Mouse (Mus musculus): Measurements from ENCODE around the gene Fyb. TPM values are rescaled to one million over a fixed set of nuclear protein-coding genes. Genes with fewer than 3 reads are reported as not detected.

The Fyb gene
- polyA plus RNA-seq, 1 experiment from 2014 or later, result 2.9 TPM

DNA sequence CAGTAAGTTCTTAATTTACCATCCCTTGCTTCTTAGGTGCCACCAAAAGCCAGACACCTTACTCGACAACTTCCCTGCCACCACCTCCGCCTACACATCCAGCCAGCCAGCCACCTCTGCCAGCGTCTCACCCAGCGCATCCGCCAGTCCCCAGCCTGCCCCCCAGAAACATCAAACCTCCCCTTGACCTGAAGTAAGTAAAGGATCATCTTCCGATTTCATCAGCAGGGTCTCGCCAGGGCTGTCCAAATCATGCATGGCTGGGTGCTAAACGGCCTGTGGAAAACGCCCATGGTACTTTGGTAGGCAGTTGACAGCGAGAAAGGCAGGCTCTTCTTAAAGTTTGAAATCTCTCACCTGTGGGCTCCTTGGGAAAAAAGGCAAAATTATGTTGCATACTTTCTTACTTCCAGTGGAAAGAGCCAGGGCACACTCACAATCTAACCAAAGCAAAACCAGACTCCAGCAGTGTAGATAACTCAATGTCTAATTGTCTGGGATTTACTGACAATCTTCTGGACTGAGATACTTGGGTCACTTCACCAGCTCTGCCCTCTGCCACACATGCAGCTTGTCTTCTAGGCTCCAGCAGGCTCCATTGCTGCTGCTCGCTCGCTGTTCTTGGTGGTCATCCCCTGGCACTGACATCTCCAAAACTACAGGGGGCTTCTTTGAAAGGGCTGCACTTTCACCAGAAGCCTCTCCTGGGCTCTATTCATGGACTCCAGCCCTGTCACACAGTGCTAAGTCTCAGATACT is 97.1 kb downstream of the Fyb start:
- WGBS, result 91% methylated on average over 12 of the region's 12 CpGs
- Histone ChIP-seq H3K27ac (no peak overlapping the region), H3K27me3 (ENCODE audit: low read depth, poor library complexity, severe bottlenecking) (no peaks in the 10 kb centered on the region), H3K9me3 (replicated peaks) (no peaks in the 10 kb centered on the region), H3K36me3 (no peaks in the 10 kb centered on the region), H3K4me3 (no peak overlapping the region), H3K4me1 (peaks cover 4% of the 10 kb centered on the region)
- DNase-seq (ENCODE audit: low spot score), result no peak

GRCm38 (mm10) chr15:6622512-6622911 is 99.9 kb downstream of the Fyb start:
- Histone ChIP-seq H3K4me1 (peaks cover 13% of the 10 kb centered on the region), H3K4me3 (no peak overlapping the region), H3K27me3 (ENCODE audit: low read depth, poor library complexity, severe bottlenecking) (0 out of 2 replicates have a peak, but pooled peaks cover 4% of the 10 kb centered on the region), H3K9me3 (replicated peaks) (no peaks in the 10 kb centered on the region), H3K36me3 (no peaks in the 10 kb centered on the region), H3K27ac (no peak overlapping the region)
- WGBS, result 9% methylated on average over 5 of the region's 5 CpGs
- DNase-seq (ENCODE audit: low spot score), result peak; percentile 86

DNA sequence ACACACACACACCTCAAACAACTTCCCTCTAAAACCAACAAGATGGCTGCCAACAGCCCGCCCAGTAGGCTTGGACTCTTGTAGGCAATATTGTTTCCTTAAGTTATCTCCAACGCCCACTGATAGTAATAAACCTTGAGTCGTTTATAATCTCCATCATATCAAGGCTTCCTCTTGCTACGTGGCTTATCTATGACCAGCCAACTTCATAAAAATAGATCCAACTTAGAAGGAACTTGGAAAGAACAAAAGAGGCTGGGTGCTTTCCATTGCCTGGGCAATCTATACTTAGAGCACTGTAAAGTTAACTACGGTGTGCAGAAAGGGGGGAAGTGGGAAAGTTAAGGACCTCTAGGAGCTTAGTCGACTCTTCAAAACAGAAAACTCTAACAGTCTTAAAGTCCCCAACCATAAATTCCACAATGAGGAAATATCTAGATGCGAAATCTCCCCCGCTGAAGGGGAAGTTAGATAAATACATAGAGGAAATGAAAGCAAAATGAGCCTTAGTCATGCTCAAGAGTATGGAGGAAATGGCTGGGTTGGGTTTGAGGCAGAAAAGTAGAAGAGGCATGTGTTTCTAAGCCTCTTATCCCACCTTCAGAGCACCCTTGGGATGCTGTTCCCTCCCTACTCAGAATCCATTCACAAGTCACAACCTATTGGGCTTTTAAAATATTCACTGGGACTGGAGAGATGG is 101.0 kb downstream of the Fyb start:
- H3K4me3 ChIP-seq, result no peak overlapping the region
- WGBS, result 88% methylated on average over 8 of the region's 8 CpGs
- H3K4me1 ChIP-seq, result peaks cover 13% of the 10 kb centered on the region
- H3K27ac ChIP-seq, result no peak overlapping the region
- no peaks in the 10 kb centered on the region for H3K9me3 ChIP-seq (replicated peaks)
- DNase-seq (ENCODE audit: low spot score), result no peak
- no peaks in the 10 kb centered on the region for H3K36me3 ChIP-seq
- 0 out of 2 replicates have a peak, but pooled peaks cover 4% of the 10 kb centered on the region for H3K27me3 ChIP-seq (ENCODE audit: low read depth, poor library complexity, severe bottlenecking)

DNA sequence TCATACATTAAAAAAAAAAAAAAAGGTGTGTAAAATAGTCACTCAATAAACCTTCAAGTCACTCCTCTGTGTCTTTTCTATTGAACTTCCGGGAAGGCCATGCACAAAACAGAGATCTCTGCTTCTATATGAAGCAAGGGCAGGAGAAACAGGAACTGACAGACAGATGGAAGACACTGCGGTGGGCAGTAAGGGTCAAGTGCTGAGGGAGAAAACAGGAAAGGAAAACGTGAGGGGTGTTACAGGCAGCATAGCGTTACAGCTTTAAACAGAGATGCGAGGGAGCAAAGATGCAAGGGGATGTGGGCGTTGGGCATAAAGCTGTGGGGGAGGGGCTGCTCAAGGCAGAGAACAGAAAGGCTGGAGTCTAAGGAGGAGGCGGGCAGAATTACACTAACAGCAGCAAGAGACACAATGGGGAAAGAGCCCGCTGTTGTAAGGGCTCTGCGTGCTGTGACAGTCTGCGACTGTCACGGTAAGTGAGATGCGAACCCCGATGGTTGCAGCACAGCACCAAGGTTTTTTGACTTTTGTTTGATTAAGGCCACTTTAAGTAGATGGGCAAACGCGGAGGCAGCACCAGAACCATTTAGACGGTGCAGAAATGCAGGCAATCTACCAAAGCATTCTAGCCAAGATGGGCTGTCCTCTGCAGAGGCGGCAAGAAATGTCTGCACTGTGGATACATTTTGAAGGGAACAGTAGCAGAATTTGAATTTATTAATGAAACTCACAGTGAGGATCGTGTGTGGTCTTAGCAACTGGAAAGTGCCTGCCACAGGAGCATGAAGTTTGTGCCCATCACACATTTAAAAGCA is 101.9 kb downstream of the Fyb start:
- Histone ChIP-seq H3K27ac (no peak overlapping the region), H3K4me1 (peaks cover 13% of the 10 kb centered on the region)
- 22% methylated on average over 18 of the region's 18 CpGs for WGBS

DNA sequence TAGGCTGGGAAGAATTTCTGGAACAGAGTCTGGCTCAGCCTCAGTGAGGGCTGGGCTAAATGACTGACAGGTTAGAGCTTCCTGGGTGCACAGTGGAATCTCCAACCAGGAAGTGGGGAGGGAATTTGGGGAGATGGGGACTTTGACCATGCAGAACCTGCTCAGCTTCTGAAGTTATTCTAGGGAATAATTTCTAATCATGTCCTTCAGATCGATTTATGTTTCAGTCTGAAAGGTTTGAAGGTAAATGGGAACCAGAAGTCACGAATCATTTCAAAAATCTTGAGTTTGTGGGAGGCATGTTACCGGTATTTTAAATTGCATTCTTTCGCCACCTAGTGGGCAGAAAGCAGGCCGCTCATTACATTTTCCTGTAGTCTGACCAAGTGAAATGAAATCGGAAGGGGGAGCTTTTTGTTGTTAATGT is 103.0 kb downstream of the Fyb start:
- WGBS, result 13% methylated on average over 6 of the region's 6 CpGs
- no peak overlapping the region for H3K4me3 ChIP-seq
- peaks cover 13% of the 10 kb centered on the region for H3K4me1 ChIP-seq
- H3K36me3 ChIP-seq, result no peaks in the 10 kb centered on the region
- no peak overlapping the region for H3K27ac ChIP-seq
- H3K9me3 ChIP-seq (replicated peaks), result no peaks in the 10 kb centered on the region
- 0 out of 2 replicates have a peak, but pooled peaks cover 4% of the 10 kb centered on the region for H3K27me3 ChIP-seq (ENCODE audit: low read depth, poor library complexity, severe bottlenecking)
- DNase-seq (ENCODE audit: low spot score), result peak; percentile 46

More for the DNA sequence above, 101.9 kb downstream of the Fyb start:
- DNase-seq (ENCODE audit: low spot score), result peak; percentile 35
- 0 out of 2 replicates have a peak, but pooled peaks cover 4% of the 10 kb centered on the region for H3K27me3 ChIP-seq (ENCODE audit: low read depth, poor library complexity, severe bottlenecking)
- H3K9me3 ChIP-seq (replicated peaks), result no peaks in the 10 kb centered on the region
- no peaks in the 10 kb centered on the region for H3K36me3 ChIP-seq
- peak overlapping the region; percentile 38 for H3K4me3 ChIP-seq

- H3K4me3 ChIP-seq, result no peak overlapping the region
- H3K4me1 ChIP-seq, result peaks cover 13% of the 10 kb centered on the region
- H3K36me3 ChIP-seq, result no peaks in the 10 kb centered on the region
- no peaks in the 10 kb centered on the region for H3K9me3 ChIP-seq (replicated peaks)
- 79% methylated on average over 5 of the region's 5 CpGs for WGBS
- DNase-seq (ENCODE audit: low spot score), result no peak
- H3K27ac ChIP-seq, result no peak overlapping the region
- 0 out of 2 replicates have a peak, but pooled peaks cover 4% of the 10 kb centered on the region for H3K27me3 ChIP-seq (ENCODE audit: low read depth, poor library complexity, severe bottlenecking)
Measured at GRCm38 (mm10) chr15:6626123-6626522, 103.5 kb downstream of the Fyb start.

DNA sequence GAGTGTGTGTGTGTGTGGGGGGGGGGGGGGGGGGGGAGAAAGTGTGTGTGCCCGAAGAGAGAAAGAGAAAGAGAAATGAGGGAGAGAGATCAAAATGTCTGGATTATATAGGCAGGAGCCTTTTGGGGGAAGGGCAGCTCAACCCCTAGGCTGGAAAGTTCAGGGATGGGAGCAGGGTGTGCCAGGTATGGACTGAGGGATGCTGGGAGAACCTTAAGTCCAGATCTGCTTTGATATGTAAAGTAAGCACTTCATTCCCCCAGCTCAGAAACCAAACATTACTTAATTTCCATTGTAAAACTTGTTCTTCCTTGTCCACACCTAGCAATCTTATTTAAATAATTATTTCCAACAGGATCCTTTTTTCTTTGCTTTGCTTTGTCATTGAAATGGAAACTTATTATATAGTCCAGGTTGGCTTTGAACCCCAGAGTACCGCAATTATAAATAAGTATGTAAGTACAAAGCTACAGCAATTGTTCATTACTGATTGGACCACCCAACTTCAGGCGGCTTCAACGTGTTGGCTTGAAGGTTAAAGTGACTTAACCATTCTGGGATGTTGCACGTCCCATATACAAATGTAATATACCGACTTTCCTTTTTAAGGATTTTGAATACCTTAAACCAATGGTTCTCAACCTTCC is 105.9 kb downstream of the Fyb start:
- Histone ChIP-seq H3K4me1 (peaks cover 13% of the 10 kb centered on the region), H3K27ac (no peak overlapping the region), H3K9me3 (replicated peaks) (no peaks in the 10 kb centered on the region), H3K36me3 (no peaks in the 10 kb centered on the region), H3K27me3 (ENCODE audit: low read depth, poor library complexity, severe bottlenecking) (0 out of 2 replicates have a peak, but pooled peaks cover 4% of the 10 kb centered on the region), H3K4me3 (no peak overlapping the region)
- WGBS, result 95% methylated on average over 5 of the region's 6 CpGs
- no peak for DNase-seq (ENCODE audit: low spot score)

GRCm38 (mm10) chr15:6629174-6629573 is 106.5 kb downstream of the Fyb start:
- H3K27ac ChIP-seq, result no peak overlapping the region
- no peak overlapping the region for H3K4me3 ChIP-seq
- no peaks in the 10 kb centered on the region for H3K9me3 ChIP-seq (replicated peaks)
- H3K27me3 ChIP-seq (ENCODE audit: low read depth, poor library complexity, severe bottlenecking), result 0 out of 2 replicates have a peak, but pooled peaks cover 4% of the 10 kb centered on the region
- no peak for DNase-seq (ENCODE audit: low spot score)
- peaks cover 13% of the 10 kb centered on the region for H3K4me1 ChIP-seq
- 82% methylated on average over 4 of the region's 4 CpGs for WGBS
- no peaks in the 10 kb centered on the region for H3K36me3 ChIP-seq

- WGBS, result 84% methylated on average over 3 of the region's 3 CpGs
- Histone ChIP-seq H3K4me1 (no peaks in the 10 kb centered on the region), H3K4me3 (no peak overlapping the region), H3K36me3 (no peaks in the 10 kb centered on the region), H3K27me3 (ENCODE audit: low read depth, poor library complexity, severe bottlenecking) (no peaks in the 10 kb centered on the region), H3K9me3 (replicated peaks) (no peaks in the 10 kb centered on the region), H3K27ac (no peak overlapping the region)
- DNase-seq (ENCODE audit: low spot score), result no peak
Measured at GRCm38 (mm10) chr15:6635405-6635804, 112.8 kb downstream of the Fyb start.

DNA sequence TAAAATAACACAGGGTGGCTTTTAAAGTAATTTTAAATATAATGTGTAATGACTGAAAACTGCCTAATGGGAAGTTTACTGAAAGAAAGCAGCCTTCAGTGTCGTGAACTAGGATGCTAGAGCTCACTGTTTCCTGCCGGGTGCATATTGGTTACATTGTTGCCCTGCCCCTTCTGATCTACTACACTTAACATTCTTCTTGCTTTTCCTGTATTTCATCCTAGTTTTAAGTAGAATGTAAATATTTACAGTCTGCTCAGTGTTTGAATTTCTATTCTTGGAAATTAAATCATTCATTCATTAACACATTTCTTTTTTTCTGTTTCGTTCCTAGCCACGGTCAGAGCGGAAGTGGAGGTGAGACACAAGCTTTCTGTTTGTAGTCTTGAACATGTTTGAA is 119.6 kb downstream of the Fyb start:
- H3K4me3 ChIP-seq, result no peak overlapping the region
- no peaks in the 10 kb centered on the region for H3K27me3 ChIP-seq (ENCODE audit: low read depth, poor library complexity, severe bottlenecking)
- DNase-seq (ENCODE audit: low spot score), result no peak
- no peaks in the 10 kb centered on the region for H3K9me3 ChIP-seq (replicated peaks)
- H3K4me1 ChIP-seq, result no peaks in the 10 kb centered on the region
- WGBS, result 82% methylated on average over 5 of the region's 5 CpGs
- no peak overlapping the region for H3K27ac ChIP-seq
- H3K36me3 ChIP-seq, result no peaks in the 10 kb centered on the region

- H3K9me3 ChIP-seq (replicated peaks), result no peaks in the 10 kb centered on the region
- DNase-seq (ENCODE audit: low spot score), result no peak
- 96% methylated on average over 3 of the region's 3 CpGs for WGBS
- no peak overlapping the region for H3K27ac ChIP-seq
- no peak overlapping the region for H3K4me3 ChIP-seq
- H3K27me3 ChIP-seq (ENCODE audit: low read depth, poor library complexity, severe bottlenecking), result no peaks in the 10 kb centered on the region
- no peaks in the 10 kb centered on the region for H3K4me1 ChIP-seq
- no peaks in the 10 kb centered on the region for H3K36me3 ChIP-seq
Measured at GRCm38 (mm10) chr15:6645498-6645897, 122.8 kb downstream of the Fyb start.

- Histone ChIP-seq H3K27me3 (ENCODE audit: low read depth, poor library complexity, severe bottlenecking) (no peaks in the 10 kb centered on the region), H3K4me1 (no peaks in the 10 kb centered on the region), H3K27ac (no peak overlapping the region), H3K36me3 (no peaks in the 10 kb centered on the region), H3K4me3 (no peak overlapping the region), H3K9me3 (replicated peaks) (no peaks in the 10 kb centered on the region)
- DNase-seq (ENCODE audit: low spot score), result no peak
- 89% methylated on average over 1 of the region's 1 CpGs for WGBS
Measured at GRCm38 (mm10) chr15:6647066-6647465, 124.4 kb downstream of the Fyb start.

Measured in limb, embryonic 10.5 days (tissue).